Mouse (Mus musculus) liver, embryonic 15.5 days (tissue): ENCODE data around the gene Fxyd3. TPM values are rescaled to one million over a fixed set of nuclear protein-coding genes. Genes with fewer than 3 reads are reported as not detected.

Experiments used
- ATAC-seq: fragments of 200-750 bp; cut with Nextera tagmentation; 2 replicates; pipeline ENCODE4 v1.8.0; 2017; ENCODE audit warnings: moderate number of reproducible peaks, mild to moderate bottlenecking, moderate library complexity; ENCODE audit not compliant: insufficient read depth
- H3K27ac ChIP-seq: fragments of 300-500 bp; sonication (generic); replicated peaks from 2 replicates; pipeline ENCODE4 v1.5.1; 2015; ENCODE audit warnings: mild to moderate bottlenecking, inconsistent platforms
- H3K27me3 ChIP-seq: fragments of 300-500 bp; sonication (generic); 2 replicates; pipeline ENCODE4 v1.6.1; 2015; ENCODE audit warnings: mild to moderate bottlenecking, inconsistent platforms
- H3K36me3 ChIP-seq: fragments of 300-500 bp; sonication (generic); replicated peaks from 2 replicates; pipeline ENCODE4 v1.6.1; 2015; ENCODE audit warnings: moderate library complexity, mild to moderate bottlenecking, inconsistent platforms
- H3K4me1 ChIP-seq: fragments of 300-500 bp; sonication (generic); replicated peaks from 2 replicates; pipeline ENCODE4 v1.6.1; 2015; ENCODE audit warnings: inconsistent platforms
- H3K4me2 ChIP-seq: fragments of 300-500 bp; sonication (generic); 2 replicates; pipeline ENCODE4 v1.6.1; 2015; ENCODE audit warnings: moderate library complexity, mild to moderate bottlenecking, inconsistent platforms
- H3K4me3 ChIP-seq: fragments of 300-500 bp; sonication (generic); replicated peaks from 2 replicates; pipeline ENCODE4 v1.5.1; 2015; ENCODE audit warnings: mild to moderate bottlenecking, inconsistent platforms
- H3K9ac ChIP-seq: fragments of 300-500 bp; sonication (generic); 2 replicates; pipeline ENCODE4 v1.6.1; 2015; ENCODE audit warnings: moderate library complexity, mild to moderate bottlenecking, inconsistent platforms
- H3K9me3 ChIP-seq: fragments of 300-500 bp; sonication (generic); replicated peaks from 2 replicates; pipeline ENCODE4 v1.6.1; 2016; ENCODE audit warnings: inconsistent platforms
- WGBS: fragments of 180-500 bp; shearing (Covaris S2); methylation state at CpG from one replicate; pipeline ENCODE4 v1.1.7; 2015; ENCODE audit warnings: mixed read lengths; ENCODE audit not compliant: insufficient replicate concordance; 5-methylcytosine and 5-hydroxymethylcytosine counted together
- polyA plus RNA-seq: library from polyadenylated mRNA; unstranded; fragments of >200 nt; fragmentation: Nextera tagmentation; extraction: Ambion mirVana; gene quantifications from 2 replicates; pipeline ENCODE4 v1.2.1, GENCODE M21; 2015

The Fxyd3 gene
- polyA plus RNA-seq, 1 experiment from 2014 or later, result 0.35 TPM

DNA sequence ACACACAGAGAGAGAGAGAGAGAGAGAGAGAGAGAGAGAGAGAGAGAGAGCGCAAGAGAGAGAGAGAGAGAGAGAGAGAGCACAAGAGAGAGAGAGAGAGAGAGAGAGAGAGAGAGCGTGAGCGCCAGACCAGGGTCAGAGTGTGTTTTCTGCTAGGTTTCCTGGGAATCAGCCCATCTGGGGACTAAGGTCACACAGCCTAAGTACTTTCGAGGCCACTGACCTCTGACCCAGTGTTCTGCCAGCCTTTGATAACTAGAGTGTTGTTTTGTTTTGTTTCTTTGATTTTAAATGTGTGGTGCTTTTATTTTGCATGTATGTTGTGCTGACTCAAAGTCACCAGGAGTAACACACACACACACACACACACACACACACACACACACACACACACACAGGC, 20.6 kb downstream of the Fxyd3 start:
- H3K4me3 ChIP-seq, result no peak overlapping the region
- peaks cover 37% of the 10 kb centered on the region for H3K4me1 ChIP-seq
- H3K36me3 ChIP-seq, result no peaks in the 10 kb centered on the region
- no peaks in the 10 kb centered on the region for H3K9me3 ChIP-seq
- peak overlapping the region; percentile 78 for H3K27ac ChIP-seq
- peak; percentile 60 for ATAC-seq
- no peak overlapping the region for H3K9ac ChIP-seq
- H3K27me3 ChIP-seq, result peaks cover 32% of the 10 kb centered on the region
- 67% methylated on average over 3 of the region's 4 CpGs for WGBS
- peak overlapping the region; percentile 41; the same call in 1 of the 2 replicates for H3K4me2 ChIP-seq

DNA sequence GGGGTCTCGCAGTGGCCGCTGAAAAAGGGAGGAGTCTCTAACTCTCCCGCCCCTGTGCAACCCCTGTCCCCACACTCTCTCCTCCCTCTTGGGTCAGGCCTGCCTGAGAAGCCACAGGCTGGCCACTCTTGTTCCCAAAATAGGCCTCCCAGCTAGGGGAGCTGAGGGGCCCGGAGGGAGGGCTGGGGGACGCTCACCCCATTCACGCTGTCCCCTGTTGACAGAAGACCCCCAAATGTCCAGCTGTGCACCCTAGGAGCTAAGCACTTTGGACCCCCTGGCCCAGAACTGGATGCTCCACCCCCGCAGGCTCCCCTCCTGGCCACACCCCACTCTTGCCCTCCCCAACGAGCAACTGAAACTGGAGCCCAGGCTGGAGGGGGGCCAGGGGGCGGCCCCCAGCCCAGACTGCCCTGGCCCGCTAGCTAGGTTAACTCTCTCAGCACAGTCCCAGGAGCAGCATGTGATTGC, 21.1 kb downstream of the Fxyd3 start:
- Histone ChIP-seq H3K27me3 (peaks cover 37% of the 10 kb centered on the region), H3K9me3 (no peaks in the 10 kb centered on the region), H3K4me1 (peaks cover 37% of the 10 kb centered on the region), H3K36me3 (no peaks in the 10 kb centered on the region), H3K9ac (no peak overlapping the region), H3K27ac (peak overlapping the region; percentile 78), H3K4me3 (peak overlapping the region; percentile 28), H3K4me2 (peak overlapping the region; percentile 41)
- ATAC-seq, result peak; percentile 79
- 25% methylated on average over 10 of the region's 10 CpGs for WGBS

DNA sequence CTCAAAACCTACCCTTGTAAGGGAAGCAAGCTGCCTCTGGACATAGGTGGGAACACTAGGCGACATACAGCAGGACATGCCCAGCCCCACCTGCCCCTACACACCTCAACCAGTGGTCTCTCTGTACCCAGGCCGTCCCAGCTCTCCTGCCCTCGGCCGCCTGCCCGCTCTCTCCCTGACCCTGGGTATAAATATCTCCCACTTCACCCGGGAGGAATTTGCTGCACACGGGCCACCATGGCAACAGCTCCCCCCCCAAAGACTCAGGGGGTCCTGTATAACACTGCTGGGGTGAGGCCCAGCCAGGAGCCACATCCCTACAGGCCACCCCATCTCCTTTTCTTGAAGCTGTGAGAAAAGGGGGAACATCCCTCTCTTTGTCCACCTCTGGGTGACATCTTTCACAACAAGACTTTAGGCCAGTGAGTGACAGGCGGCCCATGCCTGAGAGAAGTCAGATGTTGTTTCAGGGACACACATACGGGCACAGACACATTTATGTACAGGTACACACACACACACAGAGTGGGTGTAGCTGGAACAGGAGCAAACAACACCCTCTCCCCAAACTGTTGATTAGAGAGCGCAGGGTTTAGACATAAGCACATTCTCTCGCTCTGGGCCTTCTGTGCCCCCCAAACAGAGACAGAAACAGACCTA, 21.7 kb downstream of the Fxyd3 start:
- peak overlapping the region; percentile 78 for H3K27ac ChIP-seq
- H3K27me3 ChIP-seq, result peaks cover 43% of the 10 kb centered on the region
- no peaks in the 10 kb centered on the region for H3K9me3 ChIP-seq
- WGBS, result 54% methylated on average over 11 of the region's 11 CpGs
- H3K36me3 ChIP-seq, result no peaks in the 10 kb centered on the region
- peak overlapping the region; percentile 28 for H3K4me3 ChIP-seq
- no peak overlapping the region for H3K9ac ChIP-seq
- ATAC-seq, result peak; percentile 16; the same call in 1 of the 2 replicates
- H3K4me1 ChIP-seq, result peaks cover 37% of the 10 kb centered on the region
- peak overlapping the region; percentile 41 for H3K4me2 ChIP-seq

DNA sequence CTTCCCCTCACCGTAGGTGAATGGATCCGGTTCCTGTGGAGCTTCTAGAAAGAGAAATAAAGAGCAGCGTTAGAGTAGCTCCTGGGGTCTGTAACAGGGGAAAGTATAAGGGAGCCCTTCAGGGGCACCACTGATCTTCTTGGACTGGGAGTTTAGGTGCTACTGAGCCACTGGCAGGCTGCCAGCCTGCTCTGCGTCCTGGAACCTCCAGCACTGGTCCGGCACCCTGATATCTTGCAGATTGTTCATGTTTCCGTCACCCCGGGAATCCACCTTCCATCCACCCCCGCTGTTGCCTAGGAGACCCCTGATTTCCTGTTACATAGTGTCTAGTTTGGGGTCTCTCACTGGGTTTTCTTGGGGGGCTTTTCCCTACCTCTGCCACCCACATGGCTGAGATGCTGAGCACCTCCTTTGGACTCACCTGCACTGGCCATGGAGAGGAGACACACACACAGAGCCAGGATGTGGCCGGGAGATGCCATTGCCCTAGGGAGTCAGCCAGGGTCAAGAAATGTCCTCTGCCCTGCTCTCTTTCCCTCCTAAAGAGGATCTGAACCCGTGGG, 22.5 kb downstream of the Fxyd3 start:
- H3K4me1 ChIP-seq, result peaks cover 35% of the 10 kb centered on the region
- no peaks in the 10 kb centered on the region for H3K9me3 ChIP-seq
- H3K4me3 ChIP-seq, result no peak overlapping the region
- peak overlapping the region; percentile 41 for H3K4me2 ChIP-seq
- 45% methylated on average over 10 of the region's 10 CpGs for WGBS
- H3K27ac ChIP-seq, result no peak overlapping the region; the same call in 1 of the 2 replicates
- H3K27me3 ChIP-seq, result peaks cover 50% of the 10 kb centered on the region
- no peaks in the 10 kb centered on the region for H3K36me3 ChIP-seq
- no peak for ATAC-seq
- no peak overlapping the region for H3K9ac ChIP-seq

DNA sequence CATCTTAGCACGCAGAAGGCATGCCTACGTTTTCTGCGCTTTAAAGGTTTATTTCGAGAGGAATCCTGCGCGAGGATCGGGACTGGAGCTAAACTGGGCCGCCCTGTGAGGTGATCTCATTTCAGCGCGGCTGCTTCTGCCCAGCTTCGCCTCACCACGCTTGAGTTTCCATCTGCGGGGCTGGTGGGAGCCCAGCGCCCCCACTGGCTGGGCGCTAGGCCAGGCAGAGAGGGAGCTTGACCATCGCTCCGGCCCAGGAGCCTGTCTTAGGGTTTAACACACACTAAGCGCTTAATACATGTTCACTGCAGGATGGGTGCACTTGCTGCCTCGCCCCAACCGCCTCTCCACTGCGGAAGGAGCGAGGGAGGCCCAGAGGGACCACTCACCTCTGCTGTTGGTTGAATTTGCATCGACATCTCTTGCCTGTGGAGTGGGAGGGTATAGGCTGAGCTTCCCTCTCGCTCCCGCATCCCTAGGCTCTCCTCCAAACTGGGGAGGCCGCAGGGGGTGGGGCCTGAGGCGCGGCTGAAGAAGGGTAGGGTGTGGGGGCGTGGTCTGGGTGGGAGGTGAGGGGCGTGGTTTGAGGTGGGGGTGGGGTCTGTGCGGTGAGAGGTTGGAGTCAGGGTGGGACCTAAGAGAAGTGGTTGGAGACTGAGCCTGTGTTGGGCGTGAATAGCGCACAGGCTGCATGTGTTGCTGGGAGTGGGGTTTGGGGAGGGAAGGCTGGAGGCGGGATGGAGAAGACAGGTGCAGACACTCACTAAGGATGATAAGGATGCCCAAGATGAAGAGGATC, 23.7 kb downstream of the Fxyd3 start:
- peaks cover 33% of the 10 kb centered on the region for H3K4me1 ChIP-seq

DNA sequence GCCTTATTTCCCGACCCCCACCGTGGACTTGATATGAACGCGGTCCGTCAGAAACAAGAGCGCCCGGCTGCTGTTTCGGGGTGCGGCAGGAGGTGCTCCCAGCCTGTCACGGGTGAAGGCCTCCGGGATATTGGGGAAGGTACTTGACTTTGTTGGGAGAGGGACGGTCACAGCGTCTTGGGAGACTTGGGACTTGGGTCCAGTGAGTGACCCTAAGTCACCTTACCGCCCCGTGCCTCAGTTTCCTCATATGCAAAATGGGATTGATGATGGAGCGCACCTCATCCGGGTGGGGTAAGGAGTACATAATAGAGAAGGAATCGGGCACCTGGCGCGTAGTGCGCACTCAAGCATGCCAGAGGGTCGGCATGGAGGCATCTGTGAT, 24.3 kb downstream of the Fxyd3 start:
- H3K27me3 ChIP-seq, result peaks cover 50% of the 10 kb centered on the region
- peak overlapping the region; percentile 23 for H3K4me2 ChIP-seq

More for the DNA sequence above, 23.7 kb downstream of the Fxyd3 start:
- no peaks in the 10 kb centered on the region for H3K9me3 ChIP-seq
- no peaks in the 10 kb centered on the region for H3K36me3 ChIP-seq
- H3K27me3 ChIP-seq, result peaks cover 50% of the 10 kb centered on the region
- WGBS, result 2% methylated on average over 34 of the region's 34 CpGs
- no peak overlapping the region for H3K27ac ChIP-seq
- ATAC-seq, result no peak
- no peak overlapping the region for H3K4me3 ChIP-seq
- H3K9ac ChIP-seq, result no peak overlapping the region
- H3K4me2 ChIP-seq, result peak overlapping the region; percentile 23

DNA sequence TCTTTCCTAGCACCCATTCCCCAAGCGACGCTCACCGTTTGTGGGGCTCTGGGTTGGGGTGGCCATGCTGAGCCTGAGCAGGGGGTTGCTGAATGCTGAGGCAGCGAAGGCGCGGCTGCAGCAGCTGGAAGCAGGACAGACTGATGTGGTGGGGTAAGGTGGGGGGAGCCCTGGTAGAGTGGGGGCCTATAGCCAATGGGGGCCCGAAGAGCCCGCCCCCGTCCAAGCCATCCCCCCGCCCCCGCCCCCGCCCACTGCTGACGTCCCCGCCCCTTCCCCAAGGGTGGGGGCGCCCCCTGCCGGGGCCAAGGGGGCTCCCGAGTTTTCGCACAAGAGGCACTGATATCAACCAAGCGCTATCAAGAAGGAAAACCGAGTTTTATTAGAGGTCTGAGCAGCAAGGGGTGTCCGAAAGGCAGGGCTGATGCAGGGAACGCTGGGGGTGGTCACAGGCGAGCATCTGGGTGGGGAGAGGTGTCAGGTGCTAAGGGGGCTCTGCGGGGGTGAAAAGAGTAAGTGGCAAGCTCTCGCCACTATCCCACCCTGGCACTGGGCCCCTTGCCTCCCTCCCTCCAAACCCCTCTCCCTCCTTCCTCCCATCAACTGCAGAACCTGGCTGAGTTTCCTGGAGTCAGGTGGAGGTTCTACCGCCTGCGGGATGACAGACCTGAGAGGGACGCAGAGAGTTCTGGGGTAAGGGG, 25.0 kb downstream of the Fxyd3 start, which contains the start of gene Fxyd7:
Gene Fxyd7, minus strand, starts transcription at position 147 of the 701 bp plus-strand sequence.
- no peak for ATAC-seq
- peaks cover 29% of the 10 kb centered on the region for H3K4me1 ChIP-seq
- H3K4me2 ChIP-seq, result peak within 1 kb of the TSS; percentile 23; the same call in 1 of the 2 replicates
- 3% methylated on average over 27 of the region's 28 CpGs for WGBS
- no peak within 1 kb of the TSS for H3K4me3 ChIP-seq
- H3K27ac ChIP-seq, result no peak within 1 kb of the TSS
- no peaks in the 10 kb centered on the region for H3K36me3 ChIP-seq
- H3K9ac ChIP-seq, result no peak within 1 kb of the TSS
- H3K9me3 ChIP-seq, result no peaks in the 10 kb centered on the region
- H3K27me3 ChIP-seq, result peaks cover 50% of the 10 kb centered on the region

More for the DNA sequence above, 24.3 kb downstream of the Fxyd3 start:
- ATAC-seq, result no peak
- Histone ChIP-seq H3K4me1 (peaks cover 31% of the 10 kb centered on the region), H3K4me3 (no peak overlapping the region), H3K27ac (no peak overlapping the region), H3K9me3 (no peaks in the 10 kb centered on the region), H3K36me3 (no peaks in the 10 kb centered on the region), H3K9ac (no peak overlapping the region)
- 6% methylated on average over 22 of the region's 22 CpGs for whole genome bisulfite sequencing

DNA sequence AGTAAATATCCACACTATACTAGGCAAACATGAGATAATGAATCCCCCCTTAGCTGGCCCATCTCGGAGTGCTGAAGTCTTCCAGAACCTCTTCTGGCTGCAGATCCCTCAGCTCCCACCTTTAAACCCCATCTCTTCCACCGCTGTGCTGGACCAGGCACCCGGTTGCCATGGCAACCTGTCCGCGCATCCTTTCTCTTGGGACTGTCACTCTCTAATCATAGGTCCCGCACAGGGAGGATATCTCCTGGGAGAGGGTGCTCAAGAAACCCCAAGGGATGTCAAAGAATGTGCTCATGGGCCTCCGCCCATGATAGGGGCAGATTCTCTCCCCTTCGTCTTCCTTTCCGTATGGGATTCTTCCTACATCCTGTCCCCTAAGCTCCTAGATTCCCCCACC, 25.6 kb downstream of the Fxyd3 start:
- no peak overlapping the region for H3K4me3 ChIP-seq
- H3K36me3 ChIP-seq, result no peaks in the 10 kb centered on the region
- no peaks in the 10 kb centered on the region for H3K9me3 ChIP-seq
- WGBS, result 3% methylated on average over 9 of the region's 9 CpGs
- H3K4me2 ChIP-seq, result no peak overlapping the region
- H3K9ac ChIP-seq, result no peak overlapping the region
- ATAC-seq, result no peak
- peaks cover 50% of the 10 kb centered on the region for H3K27me3 ChIP-seq
- H3K27ac ChIP-seq, result no peak overlapping the region
- peaks cover 27% of the 10 kb centered on the region for H3K4me1 ChIP-seq

DNA sequence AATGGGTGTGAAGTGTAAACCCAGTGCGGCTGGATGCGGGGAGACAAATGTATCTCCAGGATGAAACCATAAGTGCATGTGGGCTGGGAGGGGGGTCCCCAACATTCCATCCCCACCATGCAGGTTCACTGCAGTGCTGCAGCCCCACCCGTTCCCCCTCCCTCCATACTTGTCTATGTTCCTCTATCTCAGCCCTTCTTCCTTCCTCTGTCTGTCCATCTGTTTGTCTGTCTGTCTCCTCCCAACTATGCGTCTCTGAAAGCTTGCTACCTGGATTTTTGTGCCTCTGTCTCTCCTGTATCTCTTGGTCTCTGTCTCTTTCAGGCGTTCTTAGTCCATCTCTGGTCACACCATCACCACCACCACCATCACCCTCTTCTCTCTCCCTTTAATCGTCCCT, 26.0 kb downstream of the Fxyd3 start:
- Histone ChIP-seq H3K4me3 (no peak overlapping the region), H3K4me2 (no peak overlapping the region)

DNA sequence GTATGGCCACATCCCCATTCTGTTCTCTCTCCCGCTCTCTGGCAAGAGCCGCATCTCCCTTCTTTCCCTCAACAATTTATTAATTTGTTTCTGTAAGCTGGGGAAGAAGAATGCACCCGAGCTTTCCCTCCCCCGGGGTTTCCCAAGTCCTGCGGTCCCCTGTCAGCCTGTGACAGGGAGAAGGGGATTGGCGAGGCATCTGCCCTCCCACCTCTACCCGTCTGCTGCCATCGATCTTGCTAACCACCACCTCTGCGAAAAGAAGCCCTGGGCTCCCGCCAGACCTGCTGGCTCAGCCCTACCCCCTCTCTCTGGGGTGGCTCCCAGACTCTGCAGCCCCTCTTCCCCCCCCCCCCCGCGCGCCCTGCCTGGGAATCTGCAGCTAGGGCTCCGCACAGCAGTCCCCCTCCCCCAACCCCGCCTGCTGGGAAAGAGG, 26.6 kb downstream of the Fxyd3 start:
- WGBS, result 4% methylated on average over 14 of the region's 15 CpGs
- no peak for ATAC-seq
- no peak overlapping the region for H3K9ac ChIP-seq
- no peaks in the 10 kb centered on the region for H3K36me3 ChIP-seq
- no peaks in the 10 kb centered on the region for H3K9me3 ChIP-seq
- H3K4me2 ChIP-seq, result no peak overlapping the region
- H3K4me1 ChIP-seq, result peaks cover 27% of the 10 kb centered on the region
- peaks cover 50% of the 10 kb centered on the region for H3K27me3 ChIP-seq
- no peak overlapping the region for H3K4me3 ChIP-seq
- H3K27ac ChIP-seq, result no peak overlapping the region

More for the DNA sequence above, 26.0 kb downstream of the Fxyd3 start:
- ATAC-seq, result no peak
- no peaks in the 10 kb centered on the region for H3K9me3 ChIP-seq
- no peaks in the 10 kb centered on the region for H3K36me3 ChIP-seq
- no peak overlapping the region for H3K9ac ChIP-seq
- WGBS, result 7% methylated on average over 6 of the region's 6 CpGs
- peaks cover 50% of the 10 kb centered on the region for H3K27me3 ChIP-seq
- no peak overlapping the region for H3K27ac ChIP-seq
- peaks cover 27% of the 10 kb centered on the region for H3K4me1 ChIP-seq
